Mouse (Mus musculus) layer of hippocampus, adult 8-10 months (tissue): Measurements from ENCODE around the gene Atxn2. TPM values are rescaled to one million over a fixed set of nuclear protein-coding genes. Genes with fewer than 3 reads are reported as not detected.

Experiments used
- DNase-seq, 2 experiments: peaks; one replicate each; pipeline ENCODE4 v3.0.0; 2022; ENCODE audit warnings: low spot score in 2 of 2
- microRNA-seq, 2 experiments: library from miRNA; unstranded; fragments of <30 nt; microRNA quantifications; one replicate each; pipeline ENCODE4 v1.2.0; 2022
- total RNA-seq, 4 experiments: library from RNA; stranded (reverse); gene quantifications; 2 replicates each; pipeline ENCODE4 v1.2.4; 2022

Atxn2 gene
- total RNA-seq, 4 experiments from 2014 or later: 190 to 238 (median 231) TPM

GRCm38 (mm10) chr5:121854768-121855167, 143.6 kb downstream of the Atxn2 start:
- DNase-seq: no peak

GRCm38 (mm10) chr5:121856740-121857139, 145.6 kb downstream of the Atxn2 start:
- no peak for DNase-seq

- no peak for DNase-seq
These were observed 147.3 kb downstream of the Atxn2 start for GRCm38 (mm10) chr5:121858427-121858826.

GRCm38 (mm10) chr5:121861964-121862363, 150.8 kb downstream of the Atxn2 start:
- no peak for DNase-seq

GRCm38 (mm10) chr5:121864330-121864729, 153.2 kb downstream of the Atxn2 start:
- no peak for DNase-seq

Small RNAs within 50 kb of the gene (microRNA-seq; reads per million reads assigned to microRNA genes)
- gene Mir7031: 10.5 to 19.5 reads per million in 2 experiments

Other genes with a start within 250 kb of the Atxn2 start
- not detected for gene Adam1b, start 207.9 kb upstream of the Atxn2 start, total RNA-seq
- 10 to 100 TPM; 14.9 to 27.6 (median 19.2) TPM for gene Adam1a, start 165.9 kb upstream of the Atxn2 start, total RNA-seq
- 1 to 10 TPM in 1 of 4 experiments, not detected in 3; 1.5 TPM for gene Gm42878, start 165.9 kb upstream of the Atxn2 start, total RNA-seq
- gene Mapkapk5, start 165.4 kb upstream of the Atxn2 start, total RNA-seq: 10 to 100 TPM; 68.7 to 83.4 (median 75.2) TPM
- 100 to 1,000 TPM; 140 to 151 (median 146) TPM for gene Aldh2, start 117.5 kb upstream of the Atxn2 start, total RNA-seq
- 1 to 10 TPM; 4.9 to 8.7 (median 7.0) TPM for gene Acad12, start 92.4 kb upstream of the Atxn2 start, total RNA-seq
- gene Acad10, start 50.8 kb upstream of the Atxn2 start, total RNA-seq: 1 to 10 TPM; 4.5 to 6.8 (median 5.2) TPM
- 10 to 100 TPM; 64.3 to 67.7 (median 67.4) TPM for gene Brap, start 50.8 kb upstream of the Atxn2 start, total RNA-seq
- 10 to 100 TPM; 19.6 to 21.6 (median 20.4) TPM for gene Sh2b3, start 126.3 kb downstream of the Atxn2 start, total RNA-seq
- 1 to 10 TPM; 8.7 to 9.8 (median 9.0) TPM for gene Pheta1, start 137.6 kb downstream of the Atxn2 start, total RNA-seq